Mouse (Mus musculus): ENCODE data around the gene Dysf. TPM values are rescaled to one million over a fixed set of nuclear protein-coding genes. Genes with fewer than 3 reads are reported as not detected.

The Dysf gene
- total and polyA plus RNA-seq, 3 experiments, result 0.05 to 0.39 (median 0.38) TPM

DNA sequence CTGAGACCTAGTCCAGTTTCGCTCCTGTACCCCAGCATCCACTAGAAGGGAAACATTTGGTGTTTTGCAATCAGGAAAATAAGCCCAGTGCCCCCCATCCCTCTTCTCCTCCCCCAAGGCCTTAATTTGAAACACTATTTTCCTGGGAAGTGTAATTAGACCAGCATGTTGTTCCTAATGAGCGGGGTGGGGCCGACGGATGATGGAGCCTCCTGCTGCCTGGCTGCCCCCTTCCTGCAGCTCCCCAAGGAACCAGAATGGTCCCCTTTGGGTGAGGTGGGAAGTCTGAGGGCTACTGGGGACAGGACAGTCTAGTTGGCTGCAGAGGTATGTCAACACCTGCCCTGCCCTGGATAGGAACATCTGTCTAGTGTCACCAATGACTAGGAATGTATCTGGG is 136.0 kb downstream of the Dysf start:
- H3K36me3 ChIP-seq (replicated peaks in 1 of 2; ENCODE audit: control insufficient read depth in 1 of 2, insufficient read depth in 1 of 2, low read length in 1 of 2), result no peaks in the 10 kb centered on the region
- no peak overlapping the region for H3K27ac ChIP-seq (ENCODE audit: insufficient read depth, low read depth)
- H3K4me2 ChIP-seq (ENCODE audit: insufficient read depth, low read depth, poor library complexity, severe bottlenecking), result no peak overlapping the region
- no peaks in the 10 kb centered on the region for H3K4me1 ChIP-seq (ENCODE audit: control insufficient read depth in 1 of 2, insufficient read depth in 2 of 2)
- in situ Hi-C loops (cut with MboI; ENCODE audit: low pct_ligation_motif_present, low pct_unique_long_range_greater_than_20kb, low sequenced_read_pairs), result no loop called here
- no peak for DNase-seq (ENCODE audit: extremely low read depth)
- TF ChIP-seq POLR2A (IDR thresholded peaks at IDR 0.05; ENCODE audit: low read depth, low read length) (no peak), SIN3A (IDR thresholded peaks at IDR 0.05; ENCODE audit: low read length) (no peak), CHD2 (IDR thresholded peaks at IDR 0.05; ENCODE audit: low read length) (no peak), SMC3 (IDR thresholded peaks at IDR 0.05; ENCODE audit: low read depth, low read length) (no peak), TBP (conservative IDR thresholded peaks at IDR 0.05; ENCODE audit: low read depth, low read length) (no peak), E2F4 (IDR thresholded peaks at IDR 0.05; ENCODE audit: insufficient replicate concordance, low read depth, low read length) (no peak), NRF1 (IDR thresholded peaks at IDR 0.05; ENCODE audit: low read depth, low read length) (no peak), USF2 (conservative IDR thresholded peaks at IDR 0.05; ENCODE audit: low read depth, low read length) (no peak), ZC3H11A (IDR thresholded peaks at IDR 0.05; ENCODE audit: low read depth, low read length) (no peak)
- H3K79me2 ChIP-seq (replicated peaks; ENCODE audit: control insufficient read depth, extremely low read depth, insufficient read depth, poor library complexity, severe bottlenecking), result no peaks in the 10 kb centered on the region
- H3K27me3 ChIP-seq (replicated peaks), result peaks cover 92% of the 10 kb centered on the region
- no peak overlapping the region for H3K9ac ChIP-seq (ENCODE audit: insufficient read depth, low read depth)
- H3K4me3 ChIP-seq (replicated peaks in 1 of 3; ENCODE audit: low read depth in 2 of 3, low read length in 2 of 3, poor library complexity in 1 of 3), result no peak overlapping the region
- H3K9me3 ChIP-seq (replicated peaks; ENCODE audit: low read length), result no peaks in the 10 kb centered on the region
- dilution Hi-C loops (cut with MboI; ENCODE audit: extremely low pct_ligation_motif_present, extremely low pct_unique_long_range_greater_than_20kb, low sequenced_read_pairs), result no loop called here

DNA sequence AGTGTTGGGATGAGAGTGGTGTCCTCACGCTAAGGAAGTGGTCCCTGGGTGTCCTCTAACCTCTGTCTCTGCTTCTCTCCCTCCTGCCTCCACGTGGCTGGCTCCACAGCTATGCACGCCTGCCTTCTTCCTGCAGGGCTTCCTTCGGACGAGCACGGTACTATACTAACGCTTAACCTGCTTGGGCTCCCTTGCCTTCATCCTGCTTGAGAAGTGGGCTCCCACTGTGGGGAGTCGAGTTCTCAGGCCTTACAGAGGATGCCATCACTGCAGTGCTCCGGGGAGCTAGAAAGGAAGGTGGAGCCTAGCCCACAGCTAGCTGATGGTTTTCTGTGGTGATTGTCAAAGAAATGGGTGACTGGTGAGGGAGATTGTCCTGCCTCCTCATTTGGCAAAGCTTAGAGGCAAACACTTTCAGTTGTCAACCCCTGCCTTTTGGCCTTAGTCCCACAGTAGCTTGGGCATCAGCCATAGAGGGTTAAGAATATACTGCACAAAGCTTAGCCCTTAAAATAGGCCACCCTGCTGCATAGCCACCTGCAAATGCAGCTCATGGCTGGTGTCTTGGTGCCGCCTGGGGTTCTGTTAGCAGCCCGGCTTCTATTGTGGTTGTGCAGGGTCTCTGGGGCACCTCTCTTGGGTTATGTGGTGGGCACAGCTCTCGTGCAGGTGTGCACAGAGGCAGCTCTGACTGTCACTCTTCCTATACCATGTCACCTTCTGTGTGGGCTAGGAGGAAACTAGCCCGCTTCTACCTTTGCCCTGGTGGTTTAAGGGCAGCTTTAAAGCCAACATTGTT is 139.0 kb downstream of the Dysf start:
- Histone ChIP-seq H3K27ac (ENCODE audit: insufficient read depth, low read depth) (no peak overlapping the region), H3K27me3 (replicated peaks) (peaks cover 86% of the 10 kb centered on the region), H3K4me1 (ENCODE audit: control insufficient read depth in 1 of 2, insufficient read depth in 2 of 2) (no peaks in the 10 kb centered on the region), H3K36me3 (replicated peaks in 1 of 2; ENCODE audit: control insufficient read depth in 1 of 2, insufficient read depth in 1 of 2, low read length in 1 of 2) (no peaks in the 10 kb centered on the region), H3K9ac (ENCODE audit: insufficient read depth, low read depth) (no peak overlapping the region), H3K9me3 (replicated peaks; ENCODE audit: low read length) (no peaks in the 10 kb centered on the region), H3K4me2 (ENCODE audit: insufficient read depth, low read depth, poor library complexity, severe bottlenecking) (no peak overlapping the region), H3K79me2 (replicated peaks; ENCODE audit: control insufficient read depth, extremely low read depth, insufficient read depth, poor library complexity, severe bottlenecking) (no peaks in the 10 kb centered on the region), H3K4me3 (replicated peaks in 1 of 3; ENCODE audit: low read depth in 2 of 3, low read length in 2 of 3, poor library complexity in 1 of 3) (no peak overlapping the region)
- TF ChIP-seq MYC (IDR thresholded peaks at IDR 0.05; ENCODE audit: low read depth, low read length) (no peak), CTCF (conservative IDR thresholded peaks at IDR 0.05 in 1 of 2, IDR thresholded peaks at IDR 0.05 in 1 of 2; ENCODE audit: low read depth in 2 of 2, low read length in 2 of 2) (no peak), NELFE (IDR thresholded peaks at IDR 0.05; ENCODE audit: low read depth, low read length) (no peak), MEF2A (IDR thresholded peaks at IDR 0.05; ENCODE audit: borderline replicate concordance, low read depth, low read length) (no peak), ZMIZ1 (IDR thresholded peaks at IDR 0.05; ENCODE audit: low read depth, low read length) (no peak), TCF12 (IDR thresholded peaks at IDR 0.05; ENCODE audit: low read depth, low read length) (no peak), EP300 (IDR thresholded peaks at IDR 0.05; ENCODE audit: low read length) (no peak), MAZ (IDR thresholded peaks at IDR 0.05; ENCODE audit: low read depth, low read length) (no peak), ZNF384 (IDR thresholded peaks at IDR 0.05; ENCODE audit: low read depth, low read length) (no peak), BHLHE40 (IDR thresholded peaks at IDR 0.05; ENCODE audit: low read depth, low read length) (no peak), NRF1 (IDR thresholded peaks at IDR 0.05; ENCODE audit: low read depth, low read length) (no peak), PAX5 (IDR thresholded peaks at IDR 0.05; ENCODE audit: low read length) (no peak), CHD1 (IDR thresholded peaks at IDR 0.05; ENCODE audit: low read depth, low read length) (no peak), E2F4 (IDR thresholded peaks at IDR 0.05; ENCODE audit: insufficient replicate concordance, low read depth, low read length) (no peak), POLR2A (IDR thresholded peaks at IDR 0.05; ENCODE audit: low read depth, low read length) (no peak), UBTF (IDR thresholded peaks at IDR 0.05; ENCODE audit: low read depth, low read length) (no peak)
- dilution Hi-C loops (cut with MboI; ENCODE audit: extremely low pct_ligation_motif_present, extremely low pct_unique_long_range_greater_than_20kb, low sequenced_read_pairs), result no loop called here
- no peak for DNase-seq (ENCODE audit: extremely low read depth)
- in situ Hi-C loops (cut with MboI; ENCODE audit: low pct_ligation_motif_present, low pct_unique_long_range_greater_than_20kb, low sequenced_read_pairs), result no loop called here
